Mouse (Mus musculus) thymus, postnatal 10 days (tissue): Measurements from ENCODE around the gene Cxcl10.

ENCODE experiments used
- DNase-seq, 2 experiments: peaks; one replicate each; pipeline ENCODE4 v3.0.0; 2021; ENCODE audit warnings: low spot score in 2 of 2

Cxcl10 gene

DNA sequence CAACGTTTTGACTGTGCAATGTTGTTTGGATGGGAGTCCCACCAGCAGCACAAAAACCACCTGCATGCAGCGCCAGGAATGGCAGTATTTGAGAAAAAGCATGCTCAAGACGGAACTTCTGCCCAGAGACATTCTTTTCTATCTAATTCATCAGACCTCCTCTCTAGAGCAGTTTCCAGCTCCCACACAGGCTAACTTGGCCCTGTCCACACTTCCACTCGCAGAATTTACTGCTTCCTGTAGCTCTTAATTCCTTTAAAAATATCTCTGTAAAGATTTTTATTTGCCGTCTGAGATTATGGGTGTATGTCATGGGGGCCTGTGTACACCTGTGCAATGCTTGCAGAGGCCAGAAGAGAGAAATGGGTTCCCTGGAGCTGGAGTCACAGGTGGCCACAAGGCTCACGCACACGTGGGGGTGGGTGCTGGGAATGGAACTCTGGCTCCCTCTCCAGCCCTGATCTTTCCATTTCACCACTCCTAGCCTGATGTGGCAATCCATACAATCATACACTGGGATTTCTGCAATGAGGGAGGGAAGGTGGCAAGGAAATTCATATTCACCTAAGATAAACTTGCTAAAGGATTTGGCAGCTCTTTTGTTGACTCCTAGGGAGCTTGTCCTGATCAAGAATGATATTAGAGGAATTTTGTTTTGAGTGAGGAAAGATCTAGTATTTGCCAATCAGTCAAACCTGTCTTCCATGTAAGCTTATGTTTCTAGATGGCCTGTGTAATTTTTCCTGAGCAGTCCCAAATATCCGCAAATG, 26.9 kb downstream of the Cxcl10 start:
- no peak for DNase-seq

DNA sequence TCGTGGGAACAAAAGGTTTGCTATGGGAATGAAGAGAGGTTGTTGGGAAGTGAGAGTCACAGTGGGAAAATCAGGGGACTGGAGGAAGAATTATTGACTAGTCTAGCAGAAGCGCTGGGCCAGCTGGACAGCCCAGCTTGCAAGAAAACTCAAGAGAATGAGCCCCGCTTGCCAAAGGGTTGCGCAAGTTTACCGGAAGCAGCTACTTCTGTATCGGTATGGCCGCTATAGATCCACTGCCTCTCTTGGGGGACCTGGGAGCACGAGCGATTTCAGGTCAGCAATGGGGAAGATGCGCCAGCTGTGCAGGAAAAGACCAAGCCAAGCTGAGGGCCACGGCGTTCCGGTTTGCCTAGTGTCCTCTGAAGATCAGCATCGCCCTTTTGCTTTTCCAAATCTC, 30.1 kb downstream of the Cxcl10 start:
- no peak for DNase-seq

DNA sequence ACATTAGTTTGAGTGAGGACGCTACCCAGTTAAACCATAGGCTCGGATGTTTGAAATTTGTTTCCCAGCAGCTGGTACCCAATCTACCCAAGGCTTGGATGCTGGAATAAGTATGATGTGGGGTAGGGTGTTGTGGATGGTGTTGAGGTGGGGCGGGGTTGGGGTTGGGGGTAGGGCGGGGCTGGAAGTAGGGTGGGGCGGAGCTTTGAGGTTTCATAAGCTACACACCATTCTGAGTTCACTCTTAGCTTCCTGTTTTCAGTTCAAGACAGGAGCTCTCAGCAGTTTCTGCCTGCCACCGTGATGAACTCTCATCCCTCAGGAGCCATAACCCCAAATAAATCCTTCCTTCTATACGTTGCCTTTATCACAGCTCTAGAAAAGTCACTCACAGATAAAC, 30.6 kb downstream of the Cxcl10 start:
- no peak for DNase-seq

DNA sequence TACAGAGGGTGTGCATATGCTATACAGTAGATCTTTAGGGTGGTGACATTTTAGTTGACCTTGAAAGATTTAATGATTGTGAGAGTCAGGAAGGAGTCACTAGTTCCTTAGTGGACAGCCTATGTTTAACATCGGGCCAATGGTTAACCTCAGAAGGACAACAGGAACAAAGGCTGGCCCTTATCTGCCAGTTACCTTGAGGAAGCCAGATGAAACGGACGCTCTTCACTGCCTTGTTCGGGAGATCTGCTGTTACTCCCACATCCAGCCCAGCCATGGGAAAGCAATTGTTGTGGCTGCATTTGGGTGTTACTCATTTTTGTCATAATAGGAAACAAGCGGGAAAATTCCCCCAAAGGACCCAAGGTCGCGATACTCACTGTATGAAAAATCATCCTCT, 34.9 kb downstream of the Cxcl10 start:
- no peak for DNase-seq

DNA sequence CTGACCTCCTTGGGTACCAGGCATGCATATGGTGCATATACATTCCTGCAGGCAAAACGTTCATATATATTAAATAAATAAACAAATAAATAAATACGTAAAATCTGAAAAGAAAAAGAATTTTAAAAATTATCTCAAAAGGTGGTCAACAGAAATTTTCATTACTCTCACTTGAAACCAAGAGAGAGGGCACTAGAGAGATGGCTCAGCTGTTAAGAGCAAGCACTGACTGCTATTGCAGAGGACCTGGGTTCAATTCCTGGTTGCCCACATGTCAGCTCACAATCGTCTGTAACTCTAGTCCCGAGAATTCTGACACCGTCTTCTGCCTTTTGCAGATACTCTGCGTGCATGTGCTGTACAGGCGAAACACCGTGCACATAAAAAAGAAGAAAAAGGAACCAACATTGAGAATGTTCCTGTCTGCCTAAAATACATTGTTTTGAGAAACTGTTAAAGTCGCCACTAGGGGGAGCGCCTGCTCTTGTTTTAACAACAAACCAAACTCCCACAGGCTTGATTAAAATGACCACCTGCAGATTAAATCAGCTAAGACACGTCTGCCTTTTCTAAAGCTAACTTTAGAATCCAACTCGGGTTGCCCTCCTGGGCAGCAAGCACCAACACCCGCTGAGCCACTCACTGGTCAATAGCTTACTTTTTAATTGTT, 36.5 kb downstream of the Cxcl10 start:
- DNase-seq = peak; percentile 65 to 85

DNA sequence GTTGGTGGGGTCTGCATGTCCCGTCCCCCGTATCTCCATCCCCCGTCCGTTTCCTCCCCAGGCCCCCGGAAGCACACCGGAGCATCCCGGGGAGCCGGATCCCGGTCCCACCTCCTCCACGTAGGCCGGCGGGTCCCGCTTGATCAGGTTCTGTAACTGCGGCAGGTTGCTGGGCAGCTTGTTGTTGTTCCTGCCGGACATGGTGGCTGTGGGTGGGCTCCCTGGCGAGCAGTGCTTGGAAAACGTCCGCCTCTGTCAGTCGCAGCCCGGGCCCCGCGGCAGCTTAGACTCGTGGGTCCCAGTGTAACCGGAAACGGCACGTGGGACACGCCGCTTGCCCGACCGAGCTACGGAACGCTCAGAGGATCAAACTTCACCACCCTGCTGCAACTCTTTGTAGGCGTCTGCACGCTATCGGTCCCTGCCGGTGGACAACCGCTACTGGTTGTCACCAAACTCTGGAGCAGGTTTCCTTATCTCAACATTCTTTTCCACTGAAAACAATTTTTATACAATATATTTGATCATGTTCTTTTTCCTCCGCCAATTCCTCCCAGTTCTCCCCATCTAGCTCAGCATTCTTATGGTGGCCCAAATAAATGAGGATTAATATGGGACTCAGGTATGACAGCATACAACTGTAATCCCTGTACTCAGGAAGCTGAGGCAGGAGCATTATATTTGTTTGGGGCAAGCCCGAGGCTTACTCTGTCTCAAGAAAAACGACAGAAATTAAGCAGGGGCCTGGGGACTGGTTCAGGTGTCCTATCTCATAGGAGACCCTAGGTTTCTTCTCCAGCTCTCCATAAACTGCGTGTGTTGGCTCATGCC, 38.8 kb downstream of the Cxcl10 start, which contains the start of gene Sdad1:
Gene Sdad1 (minus strand): TSS at position 799 of the 831 bp plus-strand sequence.
- DNase-seq = peak; percentile 86 to 89

DNA sequence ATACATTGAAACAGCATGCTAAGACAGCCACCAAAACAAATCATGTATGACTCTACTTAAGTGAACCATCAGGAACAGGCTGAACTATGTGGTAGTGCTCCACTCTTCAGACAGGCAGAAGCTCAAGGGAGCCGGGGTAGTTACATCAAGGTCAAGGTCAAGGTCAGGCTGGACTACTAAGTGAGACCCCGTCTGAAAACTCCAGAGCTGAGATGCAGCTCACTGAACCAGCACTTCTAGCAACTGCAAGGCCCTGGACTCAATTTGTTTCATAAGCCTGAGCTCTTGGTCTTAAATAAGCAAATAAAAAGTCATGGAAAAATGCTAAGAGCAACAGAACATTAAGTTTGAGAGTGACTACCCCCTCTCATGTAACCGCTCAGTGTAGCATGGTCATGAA, 44.4 kb downstream of the Cxcl10 start:
- no peak for DNase-seq

DNA sequence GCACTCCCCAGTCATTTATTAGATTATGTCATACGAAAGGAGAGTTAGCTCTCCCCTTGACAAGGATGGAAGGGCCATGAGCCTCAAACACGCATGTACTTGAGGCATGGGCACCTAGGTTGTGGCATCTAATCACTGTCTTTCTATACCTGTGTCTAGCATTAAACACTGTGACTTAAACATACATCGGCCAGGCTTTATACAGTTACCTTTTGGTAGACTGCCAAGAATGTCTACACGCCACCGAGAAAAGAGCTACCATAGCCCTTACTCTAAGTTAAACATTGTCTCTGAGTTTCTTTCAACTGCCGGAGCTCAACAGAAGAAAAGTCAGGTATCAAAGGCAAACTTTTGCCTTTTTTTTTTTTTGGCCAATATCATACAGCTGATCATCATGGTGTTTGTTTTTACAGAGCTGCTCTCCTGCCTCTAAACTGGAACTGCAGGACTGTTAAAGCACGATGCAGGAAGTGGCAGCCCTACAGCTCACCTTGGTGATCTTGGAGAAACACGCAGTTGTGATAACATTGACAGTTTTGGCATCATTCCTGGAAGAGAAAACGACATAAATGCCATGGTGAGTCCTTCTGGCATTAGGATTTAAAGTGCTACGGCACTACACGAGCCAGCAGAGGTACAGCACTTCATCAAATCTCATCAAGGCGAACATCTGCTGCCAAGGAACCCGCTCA, 46.4 kb downstream of the Cxcl10 start:
- DNase-seq = no peak
